Mouse (Mus musculus) midbrain, embryonic 16.5 days (tissue): ENCODE measurements around the gene Gzmd. TPM values are rescaled to one million over a fixed set of nuclear protein-coding genes. Genes with fewer than 3 reads are reported as not detected.

Experiments used
- ATAC-seq: fragments of 200-750 bp; cut with Nextera tagmentation; 2 replicates; pipeline ENCODE4 v1.8.0; 2017; ENCODE audit warnings: moderate TSS enrichment
- H3K27ac ChIP-seq: fragments of 300-500 bp; sonication (generic); 2 replicates; pipeline ENCODE4 v1.5.1; 2014; ENCODE audit warnings: mild to moderate bottlenecking, low read length, mixed read lengths
- H3K27me3 ChIP-seq: fragments of 300-500 bp; sonication (generic); 2 replicates; pipeline ENCODE4 v1.6.1; 2014; ENCODE audit warnings: low read depth, low read length, mixed read lengths; ENCODE audit not compliant: control insufficient read depth, insufficient read depth
- H3K36me3 ChIP-seq: fragments of 300-500 bp; sonication (generic); 2 replicates; pipeline ENCODE4 v1.6.1; 2014; ENCODE audit warnings: mild to moderate bottlenecking, low read length, moderate library complexity, mixed read lengths; ENCODE audit not compliant: control insufficient read depth, insufficient read depth
- H3K4me1 ChIP-seq: fragments of 300-500 bp; sonication (generic); 2 replicates; pipeline ENCODE4 v1.6.1; 2014; ENCODE audit warnings: mild to moderate bottlenecking, low read length, mixed read lengths; ENCODE audit not compliant: control insufficient read depth, insufficient read depth
- H3K4me2 ChIP-seq: fragments of 300-500 bp; sonication (generic); 2 replicates; pipeline ENCODE4 v1.6.1; 2014; ENCODE audit warnings: mild to moderate bottlenecking, low read length, mixed read lengths
- H3K4me3 ChIP-seq: fragments of 300-500 bp; sonication (generic); 2 replicates; pipeline ENCODE4 v1.5.1; 2014; ENCODE audit warnings: low read depth, mild to moderate bottlenecking, low read length, moderate library complexity, mixed read lengths
- H3K9ac ChIP-seq: fragments of 300-500 bp; sonication (generic); 2 replicates; pipeline ENCODE4 v1.6.1; 2014; ENCODE audit warnings: low read depth, low read length, mixed read lengths
- H3K9me3 ChIP-seq: fragments of 300-500 bp; sonication (generic); replicated peaks from 2 replicates; pipeline ENCODE4 v1.6.1; 2014; ENCODE audit warnings: mild to moderate bottlenecking, low read length, mixed read lengths; ENCODE audit not compliant: control insufficient read depth, poor library complexity, severe bottlenecking
- WGBS: fragments of 180-500 bp; shearing (Covaris S2); extraction: QIAGEN DNeasy Blood & Tissue Kit; methylation state at CpG from one replicate; pipeline ENCODE4 v1.1.7; 2014; 5-methylcytosine and 5-hydroxymethylcytosine counted together
- microRNA-seq: library from miRNA; unstranded; fragments of <30 nt; microRNA quantifications from one replicate; pipeline ENCODE4, GENCODE M21; 2017
- polyA plus RNA-seq: library from polyadenylated mRNA; unstranded; fragments of >200 nt; fragmentation: Nextera tagmentation; extraction: Ambion mirVana; gene quantifications from 2 replicates; pipeline ENCODE4 v1.2.1, GENCODE M21; 2015

Gzmd gene
- polyA plus RNA-seq, 1 experiment from 2014 or later, result not detected

DNA sequence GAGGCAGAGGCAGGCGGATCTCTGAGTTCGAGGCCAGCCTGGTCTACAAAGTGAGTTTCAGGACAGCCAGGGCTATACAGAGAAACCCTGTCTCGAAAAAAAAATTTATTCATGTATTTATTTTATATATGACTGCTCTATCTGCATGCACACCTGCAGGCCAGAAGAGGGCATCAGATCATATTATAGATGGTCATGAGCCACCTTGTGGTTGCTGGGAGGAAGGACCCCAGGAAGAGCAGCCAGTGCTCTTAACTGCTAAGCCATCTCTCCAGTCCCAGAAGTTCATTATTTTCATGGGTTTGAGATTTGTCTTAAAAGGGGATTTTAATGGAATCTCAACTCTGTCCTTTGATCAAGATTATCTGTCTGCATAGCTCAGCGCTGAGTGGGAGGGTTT, 33.5 kb downstream of the Gzmd start:
- H3K9ac ChIP-seq, result no peak overlapping the region
- no peaks in the 10 kb centered on the region for H3K4me1 ChIP-seq
- ATAC-seq, result no peak
- no peaks in the 10 kb centered on the region for H3K9me3 ChIP-seq
- H3K4me2 ChIP-seq, result no peak overlapping the region
- WGBS, result 83% methylated on average over 4 of the region's 4 CpGs
- H3K27ac ChIP-seq, result no peak overlapping the region
- H3K27me3 ChIP-seq, result no peaks in the 10 kb centered on the region
- no peak overlapping the region for H3K4me3 ChIP-seq
- H3K36me3 ChIP-seq, result no peaks in the 10 kb centered on the region

DNA sequence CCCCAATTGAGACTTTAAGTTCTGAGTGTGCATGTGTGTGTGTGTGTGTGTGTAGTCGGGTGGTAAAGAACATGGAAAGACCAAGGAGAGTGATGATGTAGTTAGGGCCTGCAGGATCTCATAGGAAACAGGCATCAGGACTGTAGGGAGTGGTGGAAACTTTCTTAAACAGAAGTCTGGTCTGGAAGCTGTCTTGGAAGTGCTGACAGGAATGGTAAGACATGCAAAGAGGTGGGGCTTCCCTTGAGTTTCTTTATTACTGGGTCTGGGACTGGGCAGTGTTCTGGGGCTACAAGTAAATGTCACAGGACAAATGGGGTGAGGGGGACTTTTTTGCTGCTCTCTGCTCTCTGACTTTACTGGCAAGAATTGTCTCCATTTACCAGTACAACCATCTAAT, 34.8 kb downstream of the Gzmd start:
- no peak for ATAC-seq
- 81% methylated on average over 1 of the region's 1 CpGs for WGBS
- Histone ChIP-seq H3K4me3 (no peak overlapping the region), H3K4me2 (no peak overlapping the region), H3K9me3 (no peaks in the 10 kb centered on the region), H3K27me3 (no peaks in the 10 kb centered on the region), H3K9ac (no peak overlapping the region), H3K27ac (no peak overlapping the region), H3K36me3 (no peaks in the 10 kb centered on the region), H3K4me1 (no peaks in the 10 kb centered on the region)

DNA sequence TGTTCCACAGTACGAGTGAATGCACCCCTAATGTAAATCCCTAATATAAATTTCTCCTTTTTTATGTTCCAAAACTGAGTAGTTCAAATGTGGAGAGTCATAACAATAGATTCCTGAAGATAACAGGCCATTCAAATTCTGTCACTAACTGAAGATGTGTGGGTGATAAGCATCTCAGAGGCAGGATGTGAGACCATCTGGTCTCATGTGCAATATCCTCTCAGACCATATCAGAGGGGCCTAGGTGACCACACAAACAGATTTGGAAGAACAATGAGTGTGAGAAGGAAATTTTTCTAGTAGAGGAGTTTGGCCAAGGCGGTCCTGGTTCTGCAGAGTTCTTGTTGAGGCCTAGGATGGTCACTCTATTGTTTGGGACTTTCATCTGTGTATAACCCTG, 39.1 kb downstream of the Gzmd start:
- no peaks in the 10 kb centered on the region for H3K4me1 ChIP-seq
- H3K9me3 ChIP-seq, result no peaks in the 10 kb centered on the region
- H3K27me3 ChIP-seq, result no peaks in the 10 kb centered on the region
- no peak for ATAC-seq
- H3K4me2 ChIP-seq, result no peak overlapping the region
- no peak overlapping the region for H3K27ac ChIP-seq
- WGBS, result 78% methylated on average over 2 of the region's 2 CpGs
- H3K36me3 ChIP-seq, result no peaks in the 10 kb centered on the region
- no peak overlapping the region for H3K4me3 ChIP-seq
- no peak overlapping the region for H3K9ac ChIP-seq

DNA sequence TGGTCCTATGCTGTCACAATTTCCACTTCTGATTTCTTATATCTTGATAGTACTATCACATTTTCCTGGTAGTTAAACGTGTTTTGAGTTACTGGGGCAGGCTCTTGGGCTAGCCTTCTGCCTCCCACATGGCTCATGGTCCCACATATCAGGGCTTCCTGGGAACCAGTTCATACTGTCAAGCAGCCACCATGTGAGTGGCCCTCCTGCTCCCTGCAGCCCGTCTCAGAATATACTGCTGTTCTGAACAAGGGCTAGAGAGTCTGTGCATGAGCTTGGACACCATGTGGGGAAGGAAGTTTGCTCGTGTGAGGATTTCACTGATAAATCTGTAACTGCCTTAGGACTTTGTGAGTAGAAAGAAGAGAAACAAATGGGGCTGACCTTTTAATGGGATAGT, 45.7 kb downstream of the Gzmd start:
- Histone ChIP-seq H3K36me3 (no peaks in the 10 kb centered on the region), H3K9ac (no peak overlapping the region), H3K4me3 (no peak overlapping the region), H3K27me3 (no peaks in the 10 kb centered on the region), H3K27ac (no peak overlapping the region), H3K4me1 (no peaks in the 10 kb centered on the region), H3K9me3 (no peaks in the 10 kb centered on the region), H3K4me2 (no peak overlapping the region)
- no peak for ATAC-seq
- WGBS, result 70% methylated on average over 3 of the region's 3 CpGs

DNA sequence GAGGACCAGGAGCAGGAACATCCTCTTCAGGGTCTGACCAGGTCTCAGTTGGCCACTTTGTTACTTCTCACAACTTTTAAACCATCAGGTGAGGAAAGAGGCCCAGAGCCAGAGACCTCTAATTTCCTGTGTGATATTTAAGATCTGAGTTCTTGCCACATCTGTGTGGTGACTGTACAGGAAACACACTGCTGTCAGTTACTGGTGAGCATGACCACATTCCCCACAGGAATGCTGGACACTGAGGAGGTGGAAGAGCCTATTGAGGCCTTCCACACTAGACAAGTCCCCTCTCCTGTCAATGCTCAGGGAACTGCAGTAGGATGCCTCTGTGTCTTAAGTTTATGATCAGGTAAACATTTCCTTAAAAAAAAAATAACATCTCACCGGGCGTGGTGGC, 47.2 kb downstream of the Gzmd start, which contains the start of gene Mcpt8:
TSS of gene Mcpt8 (minus strand) at position 107 of the 400 bp plus-strand sequence.
- WGBS, result 100% methylated on average over 2 of the region's 2 CpGs
- Histone ChIP-seq H3K4me1 (no peaks in the 10 kb centered on the region), H3K4me2 (no peak within 1 kb of the TSS)

DNA sequence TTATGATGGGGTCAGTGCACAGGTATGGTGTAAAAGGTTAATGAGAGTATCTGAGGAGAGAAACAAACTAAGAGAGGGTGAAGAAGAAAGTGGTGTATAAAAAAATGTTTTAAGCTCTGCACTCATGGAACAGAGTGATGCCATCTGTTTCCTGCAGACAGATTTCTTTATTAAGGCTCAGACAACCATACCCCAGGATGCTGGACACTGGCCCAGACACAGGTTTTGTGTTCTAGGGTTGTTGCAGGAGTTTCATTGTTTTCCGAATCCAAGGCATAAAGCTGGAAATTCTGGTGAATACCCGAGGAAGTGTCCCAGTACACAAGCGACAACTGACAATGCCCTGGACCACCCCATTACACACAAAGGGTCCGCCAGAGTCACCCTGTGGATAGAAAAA, 50.4 kb downstream of the Gzmd start:
- Histone ChIP-seq H3K36me3 (no peaks in the 10 kb centered on the region), H3K4me3 (no peak overlapping the region), H3K4me1 (no peaks in the 10 kb centered on the region), H3K27ac (no peak overlapping the region), H3K4me2 (no peak overlapping the region), H3K9me3 (no peaks in the 10 kb centered on the region), H3K9ac (no peak overlapping the region), H3K27me3 (no peaks in the 10 kb centered on the region)
- WGBS, result 65% methylated on average over 4 of the region's 4 CpGs
- no peak for ATAC-seq

More for the DNA sequence above, 47.2 kb downstream of the Gzmd start, which contains the start of gene Mcpt8:
- no peak for ATAC-seq
- no peak within 1 kb of the TSS for H3K27ac ChIP-seq
- H3K27me3 ChIP-seq, result no peaks in the 10 kb centered on the region
- H3K36me3 ChIP-seq, result no peaks in the 10 kb centered on the region
- H3K9ac ChIP-seq, result no peak within 1 kb of the TSS
- no peak within 1 kb of the TSS for H3K4me3 ChIP-seq
- no peaks in the 10 kb centered on the region for H3K9me3 ChIP-seq

Small RNAs within 50 kb of the gene (microRNA-seq; reads per million reads assigned to microRNA genes)
- gene Mir6949, result not detected

Other genes starting within 250 kb of the Gzmd start
- gene Cbln3, start 248.2 kb downstream of the Gzmd start, polyA plus RNA-seq, result 0.15 and 0.20 TPM in 2 replicates
- gene Khnyn, start 247.7 kb downstream of the Gzmd start, polyA plus RNA-seq, result 10.4 and 10.5 TPM in 2 replicates
- 160 and 180 TPM in 2 replicates for gene Sdr39u1, start 232.3 kb downstream of the Gzmd start, polyA plus RNA-seq
- gene Cma1, start 187.9 kb downstream of the Gzmd start, polyA plus RNA-seq, result 0.29 TPM in 1 of 2 replicates, not detected in the other
- gene Cma2, start 181.6 kb downstream of the Gzmd start, polyA plus RNA-seq, result not detected in 2 replicates
- not detected in 2 replicates for gene Mcpt1, start 114.6 kb downstream of the Gzmd start, polyA plus RNA-seq
- not detected in 2 replicates for gene Mcpt9, start 102.1 kb downstream of the Gzmd start, polyA plus RNA-seq
- gene Mcpt2, start 90.6 kb downstream of the Gzmd start, polyA plus RNA-seq, result not detected in 2 replicates
- not detected in 2 replicates for gene Mcpt4, start 70.3 kb downstream of the Gzmd start, polyA plus RNA-seq
- not detected in 2 replicates for gene Mcpt8, start 47.3 kb downstream of the Gzmd start, polyA plus RNA-seq
- not detected in 2 replicates for gene Ctsg, start 30.0 kb downstream of the Gzmd start, polyA plus RNA-seq
- gene Gzme, start 12.0 kb downstream of the Gzmd start, polyA plus RNA-seq, result not detected in 2 replicates
- not detected in 2 replicates for gene Gzmg, start 27.0 kb upstream of the Gzmd start, polyA plus RNA-seq
- gene Gzmn, start 42.0 kb upstream of the Gzmd start, polyA plus RNA-seq, result not detected in 2 replicates
- not detected in 2 replicates for gene Gzmf, start 78.8 kb upstream of the Gzmd start, polyA plus RNA-seq
- gene Gzmc, start 102.0 kb upstream of the Gzmd start, polyA plus RNA-seq, result not detected in 2 replicates
- gene Gzmb, start 129.7 kb upstream of the Gzmd start, polyA plus RNA-seq, result not detected in 2 replicates
- gene Atp12a, start 232.5 kb upstream of the Gzmd start, polyA plus RNA-seq, result 0.23 and 0.30 TPM in 2 replicates